Mouse (Mus musculus) erythroblast, adult 5-6 weeks (primary cell): Measurements from ENCODE around the gene Ogfod3. TPM values are rescaled to one million over a fixed set of nuclear protein-coding genes. Genes with fewer than 3 reads are reported as not detected.

Experiments
- ATAC-seq: replicated peaks from 2 replicates; pipeline ENCODE4 v1.8.0; 2016; ENCODE audit warnings: moderate number of reproducible peaks, mild to moderate bottlenecking, moderate TSS enrichment, inconsistent platforms; ENCODE audit not compliant: poor library complexity, low FRiP score, severe bottlenecking
- total RNA-seq, 2 experiments: library from RNA; stranded (forward) in 1 of 2; stranded (reverse) in 1 of 2; fragments of 150-400 nt in 1 of 2; fragments of 200-764, 138-1000 nt in 1 of 2; gene quantifications; 2 replicates each; pipeline versions ENCODE4 v1.2.3 to v1.2.4; 2015 to 2017; ENCODE audit warnings: low replicate concordance in 2 of 2

The Ogfod3 gene
- total RNA-seq, 2 experiments from 2014 or later = 0.77 to 2.6 TPM

DNA sequence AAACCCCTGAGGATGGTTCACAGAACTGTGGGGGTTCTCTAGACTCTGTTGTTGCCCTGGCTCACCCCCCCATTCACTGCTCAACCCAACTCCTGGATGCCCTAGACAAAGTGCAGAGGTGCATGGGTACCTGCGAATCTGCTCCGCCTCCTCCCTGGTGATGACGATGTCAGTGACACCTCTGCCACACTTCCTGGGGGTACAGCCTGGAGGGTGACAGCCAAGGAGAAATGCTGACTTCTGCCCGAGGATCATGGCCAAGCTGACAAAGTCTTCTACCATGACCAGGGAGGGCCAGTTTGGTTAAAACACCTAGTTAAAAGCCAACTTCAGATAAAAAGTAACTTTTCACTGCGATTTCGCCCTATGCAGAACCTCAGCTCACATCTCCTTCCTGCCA is 3.7 kb downstream of the Ogfod3 start:
- ATAC-seq = no peak

DNA sequence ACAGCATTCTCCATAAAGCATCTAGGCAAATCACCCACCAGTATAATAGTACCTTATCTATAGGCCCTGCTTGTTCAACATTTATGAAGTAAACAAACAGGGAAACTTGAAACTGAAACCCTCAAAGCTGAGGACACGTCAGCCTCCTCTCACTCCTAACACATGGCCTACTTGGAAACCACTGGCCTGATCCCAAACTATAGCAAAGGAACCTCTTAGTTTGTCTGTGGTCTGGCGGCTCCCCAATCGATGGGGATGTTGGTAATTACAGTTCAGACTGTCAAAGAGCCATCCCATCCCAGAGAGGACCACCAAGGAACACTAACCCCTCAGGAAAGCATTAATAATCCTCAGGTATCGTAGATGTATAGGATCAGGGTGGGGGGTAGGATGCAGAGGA is 4.7 kb downstream of the Ogfod3 start:
- ATAC-seq = no peak

DNA sequence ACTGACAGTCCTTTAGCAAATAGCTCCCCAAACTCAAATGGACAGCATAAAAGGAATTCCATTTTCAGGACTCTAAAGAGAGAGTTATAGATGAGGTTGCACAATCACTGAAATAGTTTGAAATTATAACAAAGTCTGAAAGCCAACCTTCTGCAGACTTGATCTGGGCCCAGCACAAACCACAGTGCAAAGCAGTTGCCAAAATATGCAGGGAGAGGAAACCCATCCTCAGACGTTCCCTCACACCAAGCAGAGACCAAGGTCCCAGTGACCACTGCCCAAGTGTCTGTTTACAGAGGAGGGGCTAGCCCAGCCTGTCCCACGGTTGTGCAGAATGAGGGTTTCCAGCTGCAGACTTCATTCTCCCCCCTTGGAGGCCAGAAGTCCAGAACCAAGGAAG is 5.9 kb downstream of the Ogfod3 start:
- ATAC-seq = no peak

DNA sequence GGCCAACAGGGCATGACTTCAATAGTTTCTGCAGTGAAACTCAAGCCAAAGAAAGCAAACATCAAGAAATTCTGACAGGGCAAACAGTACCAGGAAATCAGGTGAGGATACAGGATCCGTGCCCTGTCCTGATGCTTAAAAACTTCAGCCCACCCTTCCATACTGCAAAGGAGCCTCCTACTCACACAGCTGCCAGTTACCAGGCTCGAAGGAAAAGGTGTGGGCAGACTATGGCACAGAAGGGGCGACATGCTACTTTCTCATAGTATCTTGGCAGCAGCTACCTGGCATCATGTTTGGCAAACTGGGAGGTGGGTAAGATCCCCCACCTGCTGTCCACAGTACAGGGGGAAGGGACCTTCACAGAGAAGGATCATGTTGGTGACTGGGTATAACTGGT is 11.1 kb downstream of the Ogfod3 start:
- no peak for ATAC-seq

DNA sequence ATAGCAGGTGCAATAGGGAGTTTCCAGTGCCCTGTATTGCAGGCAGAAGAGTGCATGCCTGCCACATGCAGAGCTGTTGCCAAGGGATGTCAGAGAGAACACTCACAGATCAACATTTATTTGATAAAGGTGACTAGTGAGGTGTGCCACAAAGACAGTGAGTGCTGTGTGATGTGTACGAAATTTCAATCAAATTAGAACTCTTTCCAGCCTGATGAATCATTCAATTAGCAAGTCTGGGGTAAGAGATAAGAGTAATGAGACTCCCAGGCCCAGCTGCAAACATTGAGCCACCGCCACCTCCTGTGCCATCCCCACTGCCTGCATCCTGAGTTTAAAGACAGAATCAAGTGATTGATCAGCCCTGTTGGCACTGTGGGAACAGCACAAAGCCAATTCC is 11.8 kb downstream of the Ogfod3 start:
- ATAC-seq = no peak

DNA sequence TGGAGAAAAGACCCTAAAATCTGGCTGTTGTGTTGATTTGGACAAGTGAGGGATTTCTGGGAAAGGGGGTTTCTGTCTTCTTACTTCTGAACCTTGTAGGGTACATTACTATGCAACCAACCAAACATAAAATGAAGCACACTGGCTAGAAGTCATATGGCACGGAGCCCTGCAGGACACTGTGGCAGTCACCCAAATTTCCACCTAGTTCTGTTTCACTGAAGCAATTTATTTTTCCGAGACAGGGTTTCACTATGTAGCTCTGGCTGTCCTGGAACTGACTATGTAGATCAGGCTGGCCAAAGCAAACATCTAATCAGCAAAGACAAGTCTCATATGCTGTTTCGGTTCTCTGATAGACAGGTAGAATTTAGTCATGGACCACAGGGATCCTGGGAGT is 14.8 kb downstream of the Ogfod3 start:
- ATAC-seq = no peak

DNA sequence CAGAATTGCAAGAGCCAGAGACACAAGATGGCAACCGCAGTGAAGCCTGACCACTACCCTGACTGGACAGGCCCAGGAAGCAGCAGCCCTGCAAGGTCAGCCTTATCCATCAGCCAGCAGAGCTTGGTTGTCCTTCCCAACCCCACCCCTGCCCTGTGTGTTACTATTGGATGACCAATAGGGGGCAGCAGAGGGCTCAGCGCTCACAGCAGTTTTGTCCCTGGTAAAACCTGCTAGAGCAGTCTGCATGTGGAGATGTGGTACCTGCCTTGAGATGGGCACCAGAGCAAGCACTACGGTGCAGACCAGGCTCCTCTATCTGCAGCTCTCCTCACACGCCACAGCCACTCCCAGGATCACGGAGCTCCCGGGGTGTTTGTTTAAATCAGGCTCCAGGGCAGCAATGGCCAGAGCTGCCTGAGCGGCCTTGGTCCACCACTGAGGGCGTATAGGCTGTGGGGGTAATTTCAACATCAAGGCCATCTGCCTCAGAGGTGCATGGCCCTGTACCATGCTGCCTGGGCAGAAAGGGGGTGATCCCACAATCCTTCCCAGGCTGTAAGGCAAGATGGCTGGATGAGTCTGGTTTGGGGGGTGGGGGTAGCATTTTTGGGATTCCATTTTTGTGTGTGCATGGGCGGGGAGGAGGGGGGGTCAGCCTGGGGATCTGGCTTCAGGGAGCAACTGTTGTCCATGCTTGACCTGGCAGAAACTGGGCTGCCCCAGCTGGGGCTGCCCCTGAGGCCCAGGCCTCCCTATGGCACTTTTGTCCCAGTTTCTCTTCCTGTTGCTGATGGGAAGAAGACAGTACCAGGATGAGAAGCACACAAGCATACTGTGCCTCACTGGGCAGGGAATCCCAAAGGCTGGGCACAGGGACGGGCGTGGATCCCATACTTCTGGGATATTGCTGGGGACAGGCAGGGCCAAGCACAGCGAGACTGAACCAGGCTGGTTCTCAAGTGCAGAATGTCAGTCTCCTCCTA is 27.9 kb downstream of the Ogfod3 start:
- ATAC-seq = peak; percentile 76

DNA sequence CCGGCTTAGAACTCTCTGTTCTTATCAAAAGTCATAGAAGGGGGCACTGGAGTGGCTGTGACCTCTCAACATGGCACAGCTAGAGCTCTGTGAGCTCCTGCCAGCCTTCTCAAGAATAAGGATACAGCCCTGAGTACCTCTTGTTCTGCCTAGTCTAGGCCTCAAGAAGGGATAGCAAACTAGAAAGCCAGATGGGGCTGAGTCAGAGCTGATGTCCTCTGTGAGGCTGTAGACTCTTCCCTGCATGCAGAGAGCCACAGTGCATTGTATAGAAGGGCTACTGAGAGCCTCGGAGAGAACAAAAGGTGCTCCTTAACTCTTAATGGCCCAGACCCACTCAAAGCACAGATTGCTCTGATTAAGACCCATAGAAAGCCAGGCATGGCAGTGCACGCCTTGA is 30.3 kb downstream of the Ogfod3 start:
- no peak for ATAC-seq

DNA sequence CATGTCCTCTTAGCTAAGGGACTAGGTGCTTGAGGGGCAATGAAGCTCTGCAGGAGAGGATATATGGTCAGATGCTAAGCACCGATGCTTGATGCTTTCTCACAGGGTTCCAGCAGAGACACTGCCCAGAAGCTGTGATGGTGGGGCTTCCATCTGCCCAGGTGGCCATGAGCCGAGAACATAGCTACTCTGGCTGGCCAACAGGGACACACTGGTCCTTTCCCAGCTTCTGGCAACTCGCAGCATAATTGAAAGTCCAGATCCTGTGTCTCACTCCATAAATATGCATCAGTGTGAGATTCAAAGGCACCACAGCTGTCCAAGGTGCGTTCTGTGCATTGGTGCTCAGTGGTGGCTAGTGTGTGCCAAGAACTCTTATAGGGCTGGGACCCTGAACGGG is 31.3 kb downstream of the Ogfod3 start:
- no peak for ATAC-seq

DNA sequence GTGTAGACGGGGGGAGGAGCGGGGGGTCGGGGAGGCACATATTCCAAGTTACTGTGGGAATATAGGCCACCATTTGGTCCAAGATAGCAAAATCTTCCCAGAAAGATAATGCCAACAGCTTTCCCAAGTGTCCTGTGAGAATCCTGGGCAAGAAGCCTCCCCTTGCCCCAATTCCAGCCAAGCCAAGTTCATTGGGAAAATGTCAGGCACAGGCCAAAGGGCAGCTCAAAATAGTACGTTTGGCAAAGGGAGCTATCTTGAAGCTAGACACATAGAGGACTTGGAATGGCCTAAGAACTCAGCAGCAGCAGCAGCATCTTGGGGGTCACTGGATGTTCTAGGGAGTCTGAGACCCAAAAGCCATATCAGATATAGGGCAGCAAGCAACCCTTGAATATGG is 40.8 kb downstream of the Ogfod3 start:
- ATAC-seq = no peak

DNA sequence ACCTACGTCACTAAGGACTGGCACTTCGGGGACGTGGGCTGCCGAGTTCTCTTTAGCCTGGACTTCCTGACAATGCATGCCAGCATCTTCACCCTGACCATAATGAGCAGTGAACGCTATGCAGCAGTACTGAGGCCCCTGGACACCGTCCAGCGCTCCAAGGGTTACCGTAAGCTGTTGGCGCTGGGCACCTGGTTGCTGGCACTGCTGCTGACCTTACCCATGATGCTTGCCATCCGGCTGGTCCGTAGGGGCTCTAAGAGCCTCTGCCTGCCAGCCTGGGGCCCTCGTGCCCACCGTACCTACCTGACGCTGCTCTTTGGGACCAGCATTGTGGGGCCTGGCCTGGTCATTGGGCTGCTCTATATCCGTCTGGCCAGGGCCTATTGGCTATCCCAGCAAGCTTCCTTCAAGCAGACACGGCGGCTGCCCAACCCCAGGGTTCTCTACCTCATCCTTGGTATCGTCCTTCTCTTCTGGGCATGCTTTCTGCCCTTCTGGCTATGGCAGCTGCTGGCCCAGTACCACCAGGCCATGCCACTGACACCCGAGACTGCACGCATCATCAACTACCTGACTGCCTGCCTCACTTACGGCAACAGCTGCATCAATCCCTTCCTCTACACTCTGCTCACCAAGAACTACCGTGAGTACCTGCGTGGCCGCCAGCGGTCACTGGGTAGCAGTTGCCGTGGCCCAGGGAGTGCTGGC is 43.7 kb downstream of the Ogfod3 start:
- ATAC-seq = peak; percentile 58; the same call in 1 of the 2 replicates

DNA sequence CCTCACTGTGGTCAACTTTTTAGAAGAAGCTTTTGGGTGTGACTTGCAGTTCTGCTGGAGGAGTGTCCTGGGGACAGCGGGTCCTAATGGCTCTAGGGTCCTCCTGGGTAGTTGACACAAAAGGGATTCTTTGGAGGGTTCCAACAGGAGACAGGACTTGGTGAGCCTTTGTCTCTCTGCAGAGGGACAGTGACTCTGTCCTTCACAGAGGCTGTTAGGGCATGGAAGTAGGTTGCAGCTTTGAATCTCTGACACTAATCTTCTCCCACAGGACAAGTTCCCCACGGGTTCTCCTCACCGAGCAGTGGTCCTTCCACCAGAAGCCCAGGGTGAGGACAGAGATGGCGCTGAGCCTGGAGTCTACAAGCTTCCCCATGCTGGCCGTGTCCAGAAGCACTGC is 44.5 kb downstream of the Ogfod3 start, which contains the start of gene Uts2r:
Gene Uts2r, plus strand, starts transcription at position 301 of the 400 bp plus-strand sequence.
- ATAC-seq = no peak

DNA sequence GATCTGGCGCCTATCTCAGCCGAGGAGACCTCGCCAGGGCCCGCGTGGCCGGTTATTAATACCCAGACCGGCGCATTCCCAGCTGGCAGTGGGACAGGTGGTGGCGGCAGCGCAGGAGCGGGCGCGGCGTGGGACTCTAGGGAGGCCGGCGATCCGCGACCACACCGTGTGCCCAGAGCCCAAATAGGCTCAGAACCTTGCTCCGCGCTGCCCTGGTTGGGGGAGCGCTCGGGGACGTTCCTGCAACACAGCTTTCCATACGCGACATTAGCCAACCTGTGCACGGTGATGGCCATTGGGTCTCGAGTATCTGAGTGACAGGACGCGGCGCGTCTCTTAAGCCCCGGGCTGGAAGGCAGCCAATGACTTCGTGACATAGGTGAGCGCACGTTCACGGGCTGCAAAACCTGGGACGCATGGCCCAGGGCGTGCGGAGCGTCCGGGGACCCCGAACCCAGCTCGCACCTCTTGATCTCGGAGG is 48.1 kb downstream of the Ogfod3 start:
- ATAC-seq = no peak

DNA sequence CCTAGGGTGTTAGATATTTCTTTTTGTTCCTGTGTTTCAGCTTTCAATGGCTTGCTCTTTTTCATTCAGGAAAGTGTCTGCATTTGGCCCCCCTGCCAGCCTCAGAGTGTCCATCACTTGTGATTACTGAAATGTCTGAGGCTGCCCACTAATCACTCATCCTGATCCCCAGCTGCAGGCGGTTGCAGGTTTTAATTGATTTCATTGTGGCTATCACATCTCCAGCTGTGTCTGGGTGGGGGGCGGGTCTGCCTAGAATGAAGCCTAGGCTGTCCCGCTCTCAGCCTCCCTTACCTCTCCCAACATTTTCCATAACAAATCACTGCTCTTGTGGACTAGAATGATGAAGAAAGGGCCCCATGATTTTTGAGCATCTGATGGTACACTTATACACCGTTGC is 50.3 kb downstream of the Ogfod3 start:
- ATAC-seq = no peak

DNA sequence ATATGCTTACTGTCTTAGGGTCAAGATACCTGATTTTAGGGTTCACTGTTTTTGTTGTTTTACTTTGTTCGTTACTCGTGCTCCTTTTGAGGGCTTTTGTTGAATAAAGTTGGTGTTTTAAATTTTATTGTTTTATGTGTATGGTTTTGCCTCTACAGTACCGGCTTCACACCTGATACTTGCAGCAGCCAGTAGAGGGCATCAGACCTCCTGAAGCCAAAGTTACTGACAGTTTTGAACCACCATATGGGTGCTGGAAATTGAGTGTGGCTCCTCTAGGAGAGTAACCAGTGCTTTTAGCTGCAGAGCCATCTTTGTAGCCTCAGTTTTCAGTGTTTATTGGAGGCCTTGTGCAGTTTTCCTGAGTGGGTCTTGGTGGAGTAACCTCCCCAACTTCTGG is 56.3 kb downstream of the Ogfod3 start:
- 0 out of 2 replicates have a peak, but pooled peaks have one; percentile 49 for ATAC-seq

DNA sequence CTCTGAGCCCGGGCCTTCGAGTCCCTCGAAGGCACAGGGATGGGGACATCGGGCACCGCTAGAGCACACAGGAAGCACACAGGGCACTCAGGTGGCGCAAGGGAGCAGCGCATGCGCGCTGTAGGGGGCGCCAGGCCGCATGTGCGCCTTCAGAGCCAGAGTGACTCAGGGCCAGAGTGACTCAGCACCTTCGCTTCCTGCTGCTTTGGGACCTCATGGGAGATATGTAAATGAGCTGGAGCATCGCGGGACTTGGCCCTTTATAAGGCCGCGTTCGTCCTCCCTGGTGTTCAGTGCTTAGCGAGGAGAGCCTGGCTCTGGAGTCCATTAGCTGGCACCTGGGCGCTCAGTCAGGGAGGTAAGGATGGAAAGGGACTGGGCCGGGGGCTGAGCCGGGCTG is 58.6 kb downstream of the Ogfod3 start, which contains the start of gene Tex19.1:
Gene Tex19.1, plus strand, starts transcription at position 279 of the 400 bp plus-strand sequence.
- no peak for ATAC-seq

DNA sequence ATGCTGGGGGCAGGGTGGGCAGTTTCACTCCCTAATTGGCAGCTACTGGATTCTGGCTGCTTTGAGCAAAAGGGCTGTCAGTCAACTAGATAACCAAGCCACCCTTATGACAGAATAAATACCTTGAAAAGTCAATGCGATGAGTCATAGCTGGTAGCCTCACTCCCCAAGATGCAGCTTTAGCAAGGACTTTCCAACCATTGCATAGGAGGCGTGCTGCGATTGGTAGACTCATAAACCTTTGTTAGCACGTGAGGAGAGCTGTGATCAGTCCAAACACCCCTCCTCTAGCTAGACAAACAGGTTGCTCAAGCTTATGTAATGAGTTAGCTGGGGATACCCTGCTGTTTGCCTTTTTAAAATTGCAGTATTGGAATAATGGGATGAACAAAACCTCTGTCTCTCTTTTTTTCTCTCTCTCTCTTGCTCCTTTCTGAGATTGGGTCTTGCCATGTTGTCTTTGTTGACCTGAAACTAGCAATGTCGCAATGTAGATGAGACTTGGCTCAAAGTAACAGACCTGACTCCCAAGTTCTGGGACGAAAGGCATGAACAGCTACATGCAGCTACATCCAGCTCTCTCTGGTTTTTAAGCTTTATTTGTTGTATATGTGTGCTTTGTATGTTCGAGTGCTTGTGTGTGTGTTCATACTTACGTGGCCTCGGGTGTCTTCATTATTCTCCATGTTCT is 61.0 kb downstream of the Ogfod3 start:
- no peak for ATAC-seq

DNA sequence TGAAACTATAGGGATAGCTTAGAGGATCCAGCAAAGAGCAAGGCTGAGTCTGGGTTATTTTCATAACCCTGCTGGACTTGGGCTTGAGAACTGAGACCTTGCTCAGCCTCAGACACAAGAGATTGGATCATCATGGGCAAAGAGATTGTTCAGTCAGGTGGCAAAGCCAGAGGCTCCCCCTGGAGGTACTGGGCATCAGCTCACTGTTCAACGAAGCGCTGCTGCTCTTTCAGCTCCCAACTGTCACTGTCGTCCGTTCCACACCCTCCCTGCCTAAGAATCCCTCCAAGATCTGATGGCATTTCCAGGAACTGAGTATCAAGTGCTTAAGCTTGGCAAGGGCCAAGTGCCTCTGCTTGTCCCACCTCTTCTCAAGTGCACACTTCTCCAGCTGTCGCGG is 65.8 kb downstream of the Ogfod3 start:
- no peak for ATAC-seq

DNA sequence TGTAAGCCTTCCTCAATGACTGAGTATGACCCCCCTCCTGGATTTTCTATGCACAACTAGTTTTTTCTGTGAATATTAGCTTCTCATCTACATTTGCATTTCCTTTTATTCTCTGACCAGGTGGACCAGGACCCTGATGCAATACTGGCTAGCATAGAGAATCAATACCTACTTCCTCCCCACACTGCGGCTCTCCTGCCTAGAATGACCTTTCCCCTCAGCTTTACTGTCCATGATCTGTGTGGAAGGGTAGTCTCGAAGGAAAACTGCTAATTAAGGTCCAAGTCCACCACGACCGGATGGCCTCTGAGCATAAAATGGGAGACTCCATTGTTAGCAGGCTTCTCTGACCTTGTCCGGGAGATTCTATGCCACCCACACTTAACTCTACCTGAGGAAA is 66.8 kb downstream of the Ogfod3 start:
- ATAC-seq = no peak

DNA sequence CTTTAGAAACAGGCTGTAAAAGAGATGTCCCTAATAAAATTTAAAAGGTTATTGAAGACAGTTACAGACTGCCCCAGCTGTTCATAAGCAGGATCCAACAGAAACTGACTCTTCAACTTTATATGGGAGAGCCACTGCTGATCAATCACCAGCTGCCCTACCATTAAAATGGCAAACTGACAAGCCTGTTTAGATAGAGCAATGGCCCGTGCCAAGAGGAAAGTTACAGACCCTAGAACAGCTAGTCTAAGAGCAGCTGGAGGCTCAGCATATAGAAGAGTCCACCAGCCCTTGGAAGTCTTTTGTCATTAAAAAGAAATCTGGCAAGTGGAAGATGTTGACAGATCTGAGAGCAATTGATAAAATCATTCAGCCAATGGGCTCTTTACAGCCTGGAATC is 69.9 kb downstream of the Ogfod3 start:
- ATAC-seq = no peak
